ENCODE assay signal across 18 mouse cellular contexts in genomic region chr13:92556458-92557126, GRCm38 (mm10). TPM values are rescaled to one million over a fixed set of nuclear protein-coding genes. Genes with fewer than 3 reads are reported as not detected.
A peak's percentile ranks its signal among the peaks of the same experiment; 100 is the strongest.
DNase-seq lines count a peak whose midpoint lies in the region; ATAC-seq and TF ChIP-seq lines count a peak whose summit lies in the region.
"Had no signal": no experiment of that assay in that cellular context is flagged by ENCODE, and none has a peak within 500 bp of the region (broad histone marks: within the 10 kb centered on the region; RNA-seq: fewer than 3 reads in every experiment).

No protein-coding gene starts in this region.

- peak; percentile 25; the same call in 1 of the 2 replicates for ATAC-seq in intestine, embryonic 15.5 days
- no peak for ATAC-seq in intestine, postnatal 0 days
- no peak for ATAC-seq in monocyte, adult 5-6 weeks (replicated peaks; ENCODE audit: insufficient number of reproducible peaks, low FRiP score, low TSS enrichment, poor library complexity, severe bottlenecking)

- H3K4me3 ChIP-seq in intestine, embryonic 15.5 days (replicated peaks) = no peak overlapping the region
- no peak overlapping the region for H3K4me3 ChIP-seq in intestine, postnatal 0 days (ENCODE audit: low read depth, low read length)
- H3K4me3 ChIP-seq in layer of hippocampus, adult 2 months = no peak overlapping the region
- H3K4me3 ChIP-seq in forebrain, embryonic 10.5 days = no peak overlapping the region

- no peaks in the 10 kb centered on the region for H3K36me3 ChIP-seq in intestine, embryonic 15.5 days
- H3K36me3 ChIP-seq in intestine, postnatal 0 days (ENCODE audit: control insufficient read depth, insufficient read depth) = no peaks in the 10 kb centered on the region
- no peaks in the 10 kb centered on the region for H3K36me3 ChIP-seq in forebrain, embryonic 10.5 days (replicated peaks)

- no peaks in the 10 kb centered on the region for H3K9me3 ChIP-seq in intestine, embryonic 15.5 days
- H3K9me3 ChIP-seq in intestine, postnatal 0 days (ENCODE audit: control insufficient read depth) = no peaks in the 10 kb centered on the region
- H3K9me3 ChIP-seq in forebrain, embryonic 10.5 days = peaks cover 6% of the 10 kb centered on the region; the same call in 1 of the 2 replicates

- no peak for TF ChIP-seq CTCF in intestine, postnatal 0 days (IDR thresholded peaks at IDR 0.05; ENCODE audit: low read depth)
- no peak for TF ChIP-seq CTCF in layer of hippocampus, adult 2 months (conservative IDR thresholded peaks at IDR 0.05)

- DNase-seq in MN1 (ENCODE audit: low spot score) = peak; percentile 32
- peak; percentile 85 for DNase-seq in embryo, embryonic 11 days
- DNase-seq in mesoderm, embryonic 11.5 days (ENCODE audit: low read depth, low spot score) = peak; percentile 91
- DNase-seq in layer of hippocampus, adult 2 months (ENCODE audit: low spot score in 2 of 2) = no peak
- no peak for DNase-seq in forebrain, embryonic 10.5 days (ENCODE audit: extremely low spot score, low spot score)
- DNase-seq: cerebellum, postnatal 14 days; heart, adult 18-20 months; heart, postnatal 10 days; kidney, adult 9 months; lung, postnatal 4 days had no signal

- no peak overlapping the region for H3K4me2 ChIP-seq in intestine, embryonic 15.5 days (replicated peaks)
- H3K4me2 ChIP-seq in intestine, postnatal 0 days (replicated peaks; ENCODE audit: low read depth) = no peak overlapping the region

- H3K4me1 ChIP-seq in intestine, embryonic 15.5 days (replicated peaks) = no peaks in the 10 kb centered on the region
- H3K4me1 ChIP-seq in intestine, postnatal 0 days (replicated peaks; ENCODE audit: control insufficient read depth, insufficient read depth, low read length) = no peaks in the 10 kb centered on the region
- peaks cover 17% of the 10 kb centered on the region for H3K4me1 ChIP-seq in forebrain, embryonic 10.5 days

- H3K27ac ChIP-seq in intestine, embryonic 15.5 days = no peak overlapping the region
- no peak overlapping the region for H3K27ac ChIP-seq in intestine, postnatal 0 days (ENCODE audit: low read depth, low read length)
- no peak overlapping the region for H3K27ac ChIP-seq in layer of hippocampus, adult 2 months
- no peak overlapping the region for H3K27ac ChIP-seq in forebrain, embryonic 10.5 days
- H3K27ac ChIP-seq: liver, embryonic 14.5 days had no signal

- no peaks in the 10 kb centered on the region for H3K27me3 ChIP-seq in intestine, embryonic 15.5 days (replicated peaks)
- no peaks in the 10 kb centered on the region for H3K27me3 ChIP-seq in intestine, postnatal 0 days (replicated peaks; ENCODE audit: control insufficient read depth, insufficient read depth, low read length)
- H3K27me3 ChIP-seq in forebrain, embryonic 10.5 days (ENCODE audit: poor library complexity, severe bottlenecking) = no peaks in the 10 kb centered on the region

- H3K9ac ChIP-seq in intestine, embryonic 15.5 days = no peak overlapping the region
- H3K9ac ChIP-seq in intestine, postnatal 0 days (ENCODE audit: low read depth, low read length) = no peak overlapping the region
- H3K9ac ChIP-seq: liver, embryonic 14.5 days had no signal

- WGBS in intestine, embryonic 15.5 days = 17% methylated on average over 8 of the region's 8 CpGs
- WGBS in intestine, postnatal 0 days = 37% methylated on average over 8 of the region's 8 CpGs
- 53% methylated on average over 8 of the region's 8 CpGs for WGBS in forebrain, embryonic 10.5 days

RNA-seq across cellular contexts. Expression of gene Spz1, which starts 19.4 kb away (rescaled TPM):
- polyA plus RNA-seq in intestine, embryonic 15.5 days (2015; fragmentation: Nextera tagmentation; extraction: Ambion mirVana) = not detected in 2 replicates
- not detected in 2 replicates for polyA plus RNA-seq in intestine, postnatal 0 days (2015; fragmentation: Nextera tagmentation; extraction: Ambion mirVana)
- total RNA-seq in monocyte, adult 5-6 weeks (2017) = 0.48 TPM in 1 of 3 replicates, not detected in the others
- total RNA-seq in layer of hippocampus, adult 2 months (2021) = not detected
- not detected in 2 replicates for polyA plus RNA-seq in forebrain, embryonic 10.5 days (2016; fragmentation: Nextera tagmentation; extraction: Ambion mirVana)
- total RNA-seq: heart, adult 18-20 months; heart, postnatal 10 days; left cerebral cortex, adult 8-10 months; MEL had no signal
- polyA plus RNA-seq: liver, embryonic 14.5 days; spleen, adult 2 months; urinary bladder, adult 2 months had no signal

RNA-seq across cellular contexts. Expression of gene Zfyve16, which starts 25.9 kb away (rescaled TPM):
- 6.6 and 8.8 TPM in 2 replicates for polyA plus RNA-seq in intestine, embryonic 15.5 days (2015; fragmentation: Nextera tagmentation; extraction: Ambion mirVana)
- 3.5 TPM in 2 replicates for polyA plus RNA-seq in intestine, postnatal 0 days (2015; fragmentation: Nextera tagmentation; extraction: Ambion mirVana)
- 15.9 to 28.8 TPM (median 18.5 TPM) in 3 replicates for total RNA-seq in monocyte, adult 5-6 weeks (2017)
- total RNA-seq in layer of hippocampus, adult 2 months (2021) = 10 to 100 TPM; 16.9 to 21.0 TPM
- polyA plus RNA-seq in forebrain, embryonic 10.5 days (2016; fragmentation: Nextera tagmentation; extraction: Ambion mirVana) = 10.0 and 10.3 TPM in 2 replicates

RNA-seq across cellular contexts. Expression of gene Serinc5, which starts 54.3 kb away (rescaled TPM):
- polyA plus RNA-seq in intestine, embryonic 15.5 days (2015; fragmentation: Nextera tagmentation; extraction: Ambion mirVana) = 18.3 and 21.4 TPM in 2 replicates
- polyA plus RNA-seq in intestine, postnatal 0 days (2015; fragmentation: Nextera tagmentation; extraction: Ambion mirVana) = 10.8 and 11.8 TPM in 2 replicates
- total RNA-seq in monocyte, adult 5-6 weeks (2017) = 9.2 to 16.3 TPM (median 15.4 TPM) in 3 replicates
- total RNA-seq in layer of hippocampus, adult 2 months (2021) = 10 to 100 TPM; 67.1 to 72.1 TPM
- polyA plus RNA-seq in forebrain, embryonic 10.5 days (2016; fragmentation: Nextera tagmentation; extraction: Ambion mirVana) = 8.2 and 8.9 TPM in 2 replicates

Comparison
In these comparisons a context has a peak if more than half of its experiments do, and no peak if none do; other contexts are left out.
1. DNase-seq: peak in MN1 (single experiment), embryo, embryonic 11 days (single experiment) and mesoderm, embryonic 11.5 days (single experiment); none in layer of hippocampus, adult 2 months (0 of 2) and forebrain, embryonic 10.5 days (single experiment).